Mouse (Mus musculus) midbrain, embryonic 15.5 days (tissue): ENCODE results near the gene Fgfr2. TPM values are rescaled to one million over a fixed set of nuclear protein-coding genes. Genes with fewer than 3 reads are reported as not detected.
"Not testable (repeated sequence)": the region's sequence is repeated elsewhere in the genome, so short reads cannot be mapped to it uniquely, and the experiment has no call there.

Source experiments
- ATAC-seq: fragments of 200-750 bp; cut with Nextera tagmentation; replicated peaks from 2 replicates; pipeline ENCODE4 v1.8.0; 2017; ENCODE audit warnings: moderate TSS enrichment
- H3K27ac ChIP-seq: fragments of 300-500 bp; sonication (generic); 2 replicates; pipeline ENCODE4 v1.5.1; 2015; ENCODE audit warnings: mild to moderate bottlenecking, inconsistent platforms
- H3K27me3 ChIP-seq: fragments of 300-500 bp; sonication (generic); replicated peaks from 2 replicates; pipeline ENCODE4 v1.6.1; 2015; ENCODE audit warnings: inconsistent platforms
- H3K36me3 ChIP-seq: fragments of 300-500 bp; sonication (generic); replicated peaks from 2 replicates; pipeline ENCODE4 v1.6.1; 2015; ENCODE audit warnings: inconsistent platforms
- H3K4me1 ChIP-seq: fragments of 300-500 bp; sonication (generic); 2 replicates; pipeline ENCODE4 v1.6.1; 2015; ENCODE audit warnings: inconsistent platforms
- H3K4me2 ChIP-seq: fragments of 300-500 bp; sonication (generic); 2 replicates; pipeline ENCODE4 v1.6.1; 2015; ENCODE audit warnings: inconsistent platforms, mild to moderate bottlenecking, moderate library complexity
- H3K4me3 ChIP-seq: fragments of 300-500 bp; sonication (generic); 2 replicates; pipeline ENCODE4 v1.5.1; 2015; ENCODE audit warnings: mild to moderate bottlenecking, inconsistent platforms
- H3K9ac ChIP-seq: fragments of 300-500 bp; sonication (generic); 2 replicates; pipeline ENCODE4 v1.6.1; 2015; ENCODE audit warnings: mild to moderate bottlenecking, inconsistent platforms
- H3K9me3 ChIP-seq: fragments of 300-500 bp; sonication (generic); 2 replicates; pipeline ENCODE4 v1.6.1; 2016; ENCODE audit warnings: inconsistent platforms
- WGBS: fragments of 180-500 bp; shearing (Covaris S2); methylation state at CpG from one replicate; pipeline ENCODE4 v1.1.7; 2015; ENCODE audit warnings: mixed read lengths; 5-methylcytosine and 5-hydroxymethylcytosine counted together
- polyA plus RNA-seq: library from polyadenylated mRNA; unstranded; fragments of >200 nt; fragmentation: Nextera tagmentation; extraction: Ambion mirVana; gene quantifications from 2 replicates; pipeline ENCODE4 v1.2.1, GENCODE M21; 2015

Fgfr2 gene
- polyA plus RNA-seq, 1 experiment from 2014 or later: 23.3 TPM

DNA sequence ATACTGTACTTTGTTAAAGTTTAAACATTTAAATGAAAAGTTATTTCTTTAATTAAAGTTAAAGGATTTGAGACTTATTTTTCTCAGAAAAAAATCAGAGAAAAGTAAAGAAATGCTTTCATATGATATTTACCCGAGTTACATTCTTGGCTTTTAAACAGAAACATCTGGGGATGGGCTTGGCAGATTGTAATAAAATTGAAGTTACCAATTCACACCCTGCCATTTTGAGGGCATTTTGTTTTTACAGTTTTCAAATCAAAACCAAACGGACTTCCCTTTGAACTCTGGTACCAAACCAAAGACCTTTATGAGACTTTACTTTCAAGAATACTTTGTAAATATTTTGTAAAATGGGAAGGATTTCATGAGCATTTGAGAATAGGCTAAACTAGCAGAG lies 2697.2 kb downstream of the Fgfr2 start:
- H3K9ac ChIP-seq: no peak overlapping the region

DNA sequence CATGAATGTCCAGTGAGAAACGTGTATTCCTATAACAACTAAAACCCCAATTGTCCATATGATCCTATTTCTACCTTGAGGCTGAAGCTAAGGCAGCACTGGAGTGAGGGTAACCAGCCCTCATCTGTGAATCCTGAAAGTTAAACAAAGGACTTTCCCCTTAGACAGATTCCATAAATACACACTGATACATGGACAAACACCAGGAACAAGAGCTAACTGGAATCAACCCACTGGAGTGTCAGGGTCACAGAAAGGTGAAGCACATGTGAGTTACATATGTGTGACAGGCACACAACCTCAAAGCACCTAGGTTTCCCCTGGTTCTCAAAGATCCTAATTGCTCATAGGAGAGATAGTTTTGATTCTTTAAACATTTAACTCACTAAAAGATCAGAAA lies 2703.2 kb downstream of the Fgfr2 start:
- no peaks in the 10 kb centered on the region for H3K36me3 ChIP-seq
- ATAC-seq: no peak
- no peak overlapping the region for H3K4me3 ChIP-seq
- 66% methylated on average over 1 of the region's 1 CpGs for WGBS
- no peaks in the 10 kb centered on the region for H3K9me3 ChIP-seq
- H3K4me1 ChIP-seq: no peaks in the 10 kb centered on the region
- no peak overlapping the region for H3K27ac ChIP-seq
- H3K9ac ChIP-seq: no peak overlapping the region
- H3K27me3 ChIP-seq: no peaks in the 10 kb centered on the region
- H3K4me2 ChIP-seq: no peak overlapping the region

More for the DNA sequence above, 2697.2 kb downstream of the Fgfr2 start:
- H3K27me3 ChIP-seq: no peaks in the 10 kb centered on the region
- WGBS: 79% methylated on average over 2 of the region's 2 CpGs
- no peaks in the 10 kb centered on the region for H3K36me3 ChIP-seq
- no peak overlapping the region for H3K4me2 ChIP-seq
- ATAC-seq: no peak
- H3K9me3 ChIP-seq: no peaks in the 10 kb centered on the region
- H3K27ac ChIP-seq: no peak overlapping the region
- H3K4me1 ChIP-seq: peaks cover 4% of the 10 kb centered on the region; the same call in 1 of the 2 replicates
- H3K4me3 ChIP-seq: no peak overlapping the region

DNA sequence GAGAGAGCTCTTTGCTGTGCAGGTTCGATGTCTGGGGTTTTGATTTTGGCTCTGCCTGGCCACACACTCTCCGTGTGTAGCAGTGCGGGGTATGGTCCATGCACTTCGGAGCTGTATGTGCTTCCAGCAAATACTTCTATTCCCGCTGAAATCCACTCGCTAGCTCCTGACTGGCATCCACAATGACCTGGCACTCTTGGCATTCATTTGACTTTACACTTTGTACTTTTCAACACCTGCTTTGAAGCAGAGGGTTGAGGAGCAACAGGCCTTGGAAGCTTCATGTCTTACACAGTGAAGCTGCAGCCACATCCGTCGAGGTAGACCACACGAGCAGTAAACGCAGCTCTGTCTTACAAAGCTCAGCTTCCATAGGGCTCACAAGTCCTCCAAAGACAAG lies 2715.5 kb downstream of the Fgfr2 start:
- Histone ChIP-seq H3K4me3 (no peak overlapping the region), H3K27me3 (no peaks in the 10 kb centered on the region), H3K9ac (no peak overlapping the region), H3K4me1 (no peaks in the 10 kb centered on the region), H3K36me3 (no peaks in the 10 kb centered on the region), H3K4me2 (no peak overlapping the region), H3K9me3 (no peaks in the 10 kb centered on the region), H3K27ac (no peak overlapping the region)
- WGBS: 87% methylated on average over 10 of the region's 10 CpGs
- ATAC-seq: no peak

DNA sequence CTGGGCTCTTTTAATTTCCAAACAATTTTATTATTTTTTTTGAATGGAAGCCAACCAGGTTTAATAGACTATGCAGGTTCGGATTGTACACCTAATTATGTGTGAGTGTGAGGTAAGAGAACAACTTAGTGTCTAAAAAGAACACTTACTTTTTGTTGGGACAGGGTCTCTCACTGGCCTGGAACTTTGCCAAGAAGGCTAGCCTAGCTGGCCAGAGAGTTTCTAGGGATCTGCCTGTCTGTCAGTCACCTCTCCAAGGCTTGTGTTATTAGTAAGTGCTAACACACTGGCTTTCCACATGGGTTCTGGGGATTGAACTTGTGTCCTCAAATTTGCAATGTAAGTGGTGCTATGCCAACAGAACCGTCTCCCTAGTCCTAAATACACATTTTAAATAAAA lies 2719.8 kb downstream of the Fgfr2 start:
- no peak overlapping the region for H3K4me3 ChIP-seq
- no peaks in the 10 kb centered on the region for H3K9me3 ChIP-seq
- no peak overlapping the region for H3K9ac ChIP-seq
- no peak for ATAC-seq
- no peak overlapping the region for H3K27ac ChIP-seq
- H3K4me2 ChIP-seq: no peak overlapping the region
- H3K36me3 ChIP-seq: no peaks in the 10 kb centered on the region
- H3K27me3 ChIP-seq: no peaks in the 10 kb centered on the region
- 80% methylated on average over 2 of the region's 2 CpGs for WGBS
- no peaks in the 10 kb centered on the region for H3K4me1 ChIP-seq

DNA sequence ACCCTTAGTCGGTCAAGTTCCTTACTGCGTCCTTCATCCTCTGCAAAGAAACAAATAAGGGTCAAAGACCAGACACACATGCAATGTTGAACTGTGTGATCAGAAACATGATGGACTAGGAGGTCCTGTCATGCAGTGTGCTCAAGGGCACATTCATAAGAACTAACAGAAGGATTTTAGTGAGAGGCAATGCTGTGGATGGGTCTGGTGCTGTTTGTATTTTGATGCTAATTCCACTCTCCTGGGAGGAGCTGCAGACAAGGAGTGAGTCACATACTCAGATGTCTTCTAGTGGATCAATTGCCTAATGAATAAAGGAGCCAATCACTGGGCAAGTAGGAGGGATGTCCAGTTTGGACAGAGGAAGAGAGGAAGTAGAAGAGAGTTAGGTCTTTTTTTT lies 2728.5 kb downstream of the Fgfr2 start:
- Histone ChIP-seq H3K27me3 (no peaks in the 10 kb centered on the region), H3K9me3 (no peaks in the 10 kb centered on the region), H3K36me3 (0 out of 2 replicates have a peak, but pooled peaks cover 4% of the 10 kb centered on the region), H3K9ac (no peak overlapping the region), H3K4me3 (no peak overlapping the region), H3K27ac (no peak overlapping the region), H3K4me1 (no peaks in the 10 kb centered on the region), H3K4me2 (no peak overlapping the region)
- WGBS: 92% methylated on average over 2 of the region's 2 CpGs
- ATAC-seq: no peak

DNA sequence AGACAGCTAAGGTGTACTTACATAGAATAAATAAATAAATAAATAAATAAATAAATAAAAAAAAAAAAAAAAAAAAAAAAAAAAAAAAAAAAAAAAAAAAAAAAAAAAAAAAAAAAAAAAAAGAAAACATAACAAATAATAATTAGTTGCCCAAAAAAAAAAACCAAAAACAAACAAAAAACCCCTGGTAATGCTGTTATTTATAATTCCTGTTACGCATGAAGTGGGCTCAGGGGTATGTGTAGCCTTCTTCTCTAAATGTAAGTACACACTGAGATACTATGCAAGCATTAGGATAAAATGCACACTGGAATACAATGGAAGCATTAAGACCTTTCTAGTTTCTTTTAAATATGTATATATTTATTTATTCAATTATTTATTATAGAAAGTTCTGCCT lies 2733.1 kb downstream of the Fgfr2 start:
- H3K27ac ChIP-seq, H3K4me3 ChIP-seq, H3K9me3 ChIP-seq, H3K9ac ChIP-seq, H3K36me3 ChIP-seq, H3K4me1 ChIP-seq, H3K27me3 ChIP-seq, ATAC-seq, H3K4me2 ChIP-seq: not testable (repeated sequence)
- WGBS: 95% methylated on average over 1 of the region's 1 CpGs

DNA sequence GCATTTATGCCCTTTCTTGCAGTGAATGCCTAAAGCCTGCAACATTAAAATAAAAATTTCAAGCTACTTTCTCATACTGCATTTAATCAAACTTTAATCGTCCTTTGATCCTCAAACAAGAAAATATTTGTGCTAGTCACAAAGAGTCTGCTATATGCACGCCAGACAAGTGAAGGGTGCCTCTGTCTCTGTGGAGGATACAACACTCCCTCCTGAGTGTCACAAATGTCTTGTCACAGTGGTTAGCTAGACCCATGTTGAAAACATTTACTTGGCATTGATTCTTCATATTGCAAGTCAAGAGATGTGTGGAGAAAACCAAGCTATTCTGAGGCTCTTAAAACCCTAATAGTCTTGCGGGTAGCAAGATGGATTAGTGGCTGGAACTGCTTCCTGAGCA lies 2736.8 kb downstream of the Fgfr2 start:
- ATAC-seq: no peak
- Histone ChIP-seq H3K4me1 (peaks cover 17% of the 10 kb centered on the region), H3K4me2 (no peak overlapping the region), H3K27me3 (no peaks in the 10 kb centered on the region; the same call in 1 of the 2 replicates), H3K4me3 (no peak overlapping the region), H3K36me3 (no peaks in the 10 kb centered on the region), H3K27ac (0 out of 2 replicates have a peak overlapping the region, but pooled peaks have one; percentile 45), H3K9ac (no peak overlapping the region), H3K9me3 (no peaks in the 10 kb centered on the region)
- 12% methylated on average over 3 of the region's 3 CpGs for WGBS

DNA sequence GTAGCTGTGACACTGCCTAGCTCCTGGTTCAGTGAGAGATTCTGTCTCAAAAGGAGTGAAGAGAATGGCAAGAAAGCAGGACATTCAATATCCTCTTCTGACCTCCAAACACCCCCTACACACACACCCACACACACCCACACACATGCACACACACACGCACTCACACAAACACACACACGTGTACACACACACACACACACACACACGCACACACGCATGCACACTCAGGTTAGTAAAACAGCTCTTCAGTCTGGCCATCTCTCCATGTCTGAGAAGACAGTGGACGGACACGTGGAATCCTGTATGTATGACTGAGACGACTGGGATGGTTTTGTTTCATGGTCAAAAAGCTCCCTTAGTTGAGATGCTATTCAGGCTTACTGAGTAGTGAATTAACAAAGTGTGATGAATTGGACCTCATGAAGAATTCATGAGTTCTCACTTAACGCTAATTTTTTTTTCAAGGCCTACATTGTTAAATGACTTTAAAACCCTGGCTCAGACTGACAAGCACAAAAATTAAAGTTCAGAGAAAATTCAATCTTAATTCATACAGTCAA lies 2737.3 kb downstream of the Fgfr2 start:
- Histone ChIP-seq H3K36me3 (no peaks in the 10 kb centered on the region), H3K4me2 (no peak overlapping the region), H3K4me3 (no peak overlapping the region), H3K9ac (no peak overlapping the region), H3K9me3 (no peaks in the 10 kb centered on the region), H3K4me1 (peaks cover 22% of the 10 kb centered on the region), H3K27me3 (no peaks in the 10 kb centered on the region; the same call in 1 of the 2 replicates), H3K27ac (no peak overlapping the region)
- WGBS: 34% methylated on average over 8 of the region's 8 CpGs
- no peak for ATAC-seq

DNA sequence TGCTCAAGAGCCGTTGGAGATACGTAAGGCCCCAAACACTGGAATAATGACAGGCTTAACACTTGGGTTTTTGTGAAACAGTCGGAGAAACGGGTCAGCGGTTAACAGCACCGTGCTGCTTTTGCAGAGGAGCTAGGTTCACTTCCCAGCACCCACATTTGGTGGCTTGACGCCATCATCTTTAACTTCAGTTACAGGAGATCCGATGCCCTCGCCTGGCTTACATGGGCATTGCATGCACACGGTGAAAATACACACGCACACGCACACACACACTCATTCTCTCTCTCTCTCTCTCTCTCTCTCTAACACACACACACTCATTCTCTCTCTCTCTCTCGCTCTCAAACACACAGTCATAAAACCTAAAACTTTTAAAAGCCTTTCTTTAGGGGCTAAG lies 2741.0 kb downstream of the Fgfr2 start:
- ATAC-seq: no peak
- Histone ChIP-seq H3K9ac (no peak overlapping the region), H3K4me1 (peaks cover 23% of the 10 kb centered on the region), H3K9me3 (no peaks in the 10 kb centered on the region), H3K4me2 (no peak overlapping the region), H3K4me3 (no peak overlapping the region), H3K27me3 (peaks cover 7% of the 10 kb centered on the region), H3K36me3 (no peaks in the 10 kb centered on the region), H3K27ac (no peak overlapping the region; the same call in 1 of the 2 replicates)
- 84% methylated on average over 13 of the region's 13 CpGs for WGBS

DNA sequence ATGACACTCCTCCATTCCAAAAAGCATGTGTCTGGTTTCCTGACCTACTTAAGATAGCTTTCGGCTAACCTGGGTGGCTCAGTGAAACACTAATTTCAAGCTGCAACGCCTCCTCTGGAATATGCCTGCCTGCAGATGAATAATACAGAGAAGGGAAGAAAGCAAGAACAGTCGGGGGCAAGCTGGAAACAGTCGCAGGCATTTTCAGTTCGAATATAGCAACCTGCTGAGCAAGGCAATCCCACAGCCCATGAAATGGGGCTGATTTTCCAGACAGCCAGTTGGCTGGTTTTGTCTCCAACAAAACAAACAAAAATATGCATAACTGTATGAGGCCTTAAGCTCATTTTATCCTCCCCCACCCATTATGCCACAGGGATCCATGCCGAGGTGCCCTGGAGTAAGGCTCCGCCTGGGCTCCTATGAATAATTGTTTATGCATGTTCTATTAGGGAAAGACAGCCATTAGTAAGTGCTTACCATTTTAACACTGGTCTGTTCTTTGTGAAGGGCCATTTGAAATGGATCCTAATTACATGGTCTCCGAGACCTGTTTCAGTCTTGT lies 2741.7 kb downstream of the Fgfr2 start:
- Histone ChIP-seq H3K36me3 (no peaks in the 10 kb centered on the region), H3K4me2 (no peak overlapping the region), H3K27me3 (peaks cover 7% of the 10 kb centered on the region), H3K4me3 (no peak overlapping the region), H3K9ac (no peak overlapping the region), H3K4me1 (peaks cover 20% of the 10 kb centered on the region), H3K27ac (peak overlapping the region; percentile 60), H3K9me3 (no peaks in the 10 kb centered on the region)
- ATAC-seq: peak; percentile 42; the same call in 1 of the 2 replicates
- 36% methylated on average over 8 of the region's 8 CpGs for WGBS

DNA sequence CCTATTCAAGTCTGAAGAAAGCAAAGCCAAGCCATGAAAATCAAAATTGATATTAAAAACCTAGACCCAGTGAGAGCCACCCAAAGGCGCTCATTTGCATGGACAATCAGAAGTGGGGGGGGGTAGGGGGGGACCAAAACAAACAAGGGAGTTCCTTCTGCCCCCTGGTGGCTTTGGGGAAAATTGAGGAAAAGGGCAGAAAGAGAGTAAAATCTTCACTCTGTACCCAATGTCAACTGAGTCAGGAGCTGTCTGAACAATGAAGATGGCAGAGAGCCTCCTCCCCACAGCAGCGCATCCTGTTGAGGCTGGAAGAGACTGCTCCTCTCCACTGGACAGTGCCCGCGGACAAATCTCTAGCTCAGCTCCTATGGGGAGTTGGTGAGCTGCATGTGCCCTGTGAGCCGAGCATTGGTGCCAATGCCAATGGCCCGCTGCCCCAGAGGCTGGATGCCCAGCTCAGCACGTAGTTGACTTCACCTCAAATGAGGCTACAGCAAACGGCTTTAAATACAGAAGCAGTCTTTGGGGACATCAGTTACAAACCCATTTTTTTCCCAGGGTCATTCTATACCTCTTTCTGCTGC lies 2742.3 kb downstream of the Fgfr2 start:
- Histone ChIP-seq H3K4me3 (no peak overlapping the region), H3K36me3 (no peaks in the 10 kb centered on the region), H3K4me1 (peaks cover 17% of the 10 kb centered on the region), H3K9ac (no peak overlapping the region), H3K4me2 (no peak overlapping the region), H3K27me3 (peaks cover 7% of the 10 kb centered on the region), H3K9me3 (no peaks in the 10 kb centered on the region), H3K27ac (peak overlapping the region; percentile 60)
- WGBS: 73% methylated on average over 8 of the region's 8 CpGs
- ATAC-seq: 0 out of 2 replicates have a peak, but pooled peaks have one; percentile 42

DNA sequence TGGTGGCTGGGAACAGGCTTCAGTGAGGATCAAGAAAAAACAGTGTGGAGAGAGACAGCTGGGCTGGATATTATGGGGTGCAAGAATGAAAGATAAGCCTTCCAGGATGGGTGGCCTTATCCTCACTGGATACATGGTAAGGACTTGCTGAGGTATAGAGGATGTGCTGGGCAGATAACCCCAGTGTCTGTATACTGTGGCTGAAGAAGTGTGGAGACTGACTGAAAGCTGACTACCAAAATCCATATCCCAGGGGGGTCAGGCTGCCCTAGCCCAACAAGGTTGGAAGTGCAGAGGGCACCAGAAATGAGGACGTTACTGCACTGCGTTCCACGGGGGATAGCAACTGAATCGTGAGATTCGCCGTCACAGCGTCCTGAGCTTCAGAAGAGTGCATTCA lies 2742.8 kb downstream of the Fgfr2 start:
- peaks cover 7% of the 10 kb centered on the region for H3K27me3 ChIP-seq
- H3K9ac ChIP-seq: no peak overlapping the region
- no peaks in the 10 kb centered on the region for H3K36me3 ChIP-seq
- WGBS: 74% methylated on average over 7 of the region's 7 CpGs
- no peak overlapping the region for H3K4me2 ChIP-seq
- H3K9me3 ChIP-seq: no peaks in the 10 kb centered on the region
- no peak overlapping the region for H3K27ac ChIP-seq
- peaks cover 13% of the 10 kb centered on the region for H3K4me1 ChIP-seq
- no peak for ATAC-seq
- no peak overlapping the region for H3K4me3 ChIP-seq

DNA sequence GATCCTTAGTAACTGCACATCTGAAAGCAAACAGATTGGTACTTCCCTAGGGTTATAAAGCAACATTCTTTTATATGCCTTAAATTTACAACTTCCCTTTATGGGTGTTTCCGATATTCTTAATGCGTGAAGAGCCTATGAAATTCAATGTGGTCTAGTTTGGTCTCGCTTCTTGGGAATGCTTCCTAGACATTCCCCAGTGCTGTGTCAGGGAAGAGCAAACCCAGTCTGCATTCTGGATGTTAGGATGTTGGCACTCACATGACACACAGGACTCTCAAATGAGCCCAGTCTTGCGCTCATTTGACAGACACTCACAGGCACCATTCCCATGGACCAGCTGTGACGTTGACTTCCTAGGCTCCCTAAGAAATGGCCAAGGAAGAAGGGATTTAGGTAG lies 2743.3 kb downstream of the Fgfr2 start:
- Histone ChIP-seq H3K4me1 (peaks cover 13% of the 10 kb centered on the region), H3K9ac (no peak overlapping the region), H3K9me3 (no peaks in the 10 kb centered on the region), H3K36me3 (no peaks in the 10 kb centered on the region), H3K4me2 (no peak overlapping the region), H3K4me3 (no peak overlapping the region), H3K27me3 (peaks cover 7% of the 10 kb centered on the region), H3K27ac (no peak overlapping the region)
- ATAC-seq: no peak
- WGBS: 93% methylated on average over 5 of the region's 5 CpGs
